Comparison of ENCODE assay signal across 18 mouse cellular contexts in the genomic region with DNA sequence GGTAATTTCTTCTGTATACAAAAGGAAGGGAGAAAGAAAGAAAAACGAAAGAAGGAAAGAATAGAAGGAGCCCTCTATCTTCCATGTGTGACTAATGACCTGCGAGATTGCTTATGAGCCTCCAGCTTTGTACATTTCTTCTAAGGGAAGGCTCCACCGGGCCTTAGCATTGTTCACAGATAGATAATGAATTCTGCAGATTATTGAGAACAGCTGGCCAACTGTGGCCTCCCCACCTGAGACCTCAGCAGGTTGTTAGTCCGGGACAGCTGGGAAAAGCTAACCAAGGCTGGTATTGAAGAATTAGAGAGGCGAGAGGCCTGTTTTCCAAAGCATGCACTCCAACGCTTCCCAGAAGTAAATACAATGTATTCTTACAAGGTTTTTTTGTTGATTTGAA.
A peak's percentile ranks its signal among the peaks of the same experiment; 100 is the strongest.
DNase-seq lines count a peak whose midpoint lies in the region; ATAC-seq lines count a peak whose summit lies in the region.
"Had no signal": no experiment of that assay in that cellular context is flagged by ENCODE, and none has a peak within 500 bp of the region (broad histone marks: within the 10 kb centered on the region; RNA-seq: fewer than 3 reads in every experiment).

No protein-coding gene starts in this region.

- no peaks in the 10 kb centered on the region for H3K4me1 ChIP-seq in hindbrain, embryonic 15.5 days (replicated peaks)
- 0 out of 2 replicates have a peak, but pooled peaks cover 3% of the 10 kb centered on the region for H3K4me1 ChIP-seq in midbrain, embryonic 14.5 days (ENCODE audit: control insufficient read depth, insufficient read depth, low read length)
- H3K4me1 ChIP-seq: heart, embryonic 13.5 days; limb, embryonic 12.5 days; liver, embryonic 13.5 days; lung, embryonic 15.5 days had no signal

- no peaks in the 10 kb centered on the region for H3K27me3 ChIP-seq in hindbrain, embryonic 15.5 days
- H3K27me3 ChIP-seq in midbrain, embryonic 14.5 days (ENCODE audit: control insufficient read depth, insufficient read depth, low read length): no peaks in the 10 kb centered on the region
- H3K27me3 ChIP-seq: heart, embryonic 13.5 days; limb, embryonic 12.5 days; liver, embryonic 13.5 days; lung, embryonic 15.5 days had no signal

- no peak overlapping the region for H3K4me3 ChIP-seq in hindbrain, embryonic 15.5 days
- H3K4me3 ChIP-seq in midbrain, embryonic 14.5 days (replicated peaks; ENCODE audit: low read depth, low read length): no peak overlapping the region
- H3K4me3 ChIP-seq: heart, embryonic 13.5 days; left cerebral cortex, adult 2 months; limb, embryonic 12.5 days; liver, embryonic 13.5 days; lung, embryonic 15.5 days had no signal

- H3K27ac ChIP-seq in hindbrain, embryonic 15.5 days (replicated peaks): peak overlapping the region; percentile 43; the same call in 1 of the 2 replicates
- H3K27ac ChIP-seq in midbrain, embryonic 14.5 days (replicated peaks; ENCODE audit: low read depth, low read length): peak overlapping the region; percentile 52; the same call in 1 of the 2 replicates
- H3K27ac ChIP-seq: heart, embryonic 13.5 days; kidney, postnatal 0 days; left cerebral cortex, adult 2 months; limb, embryonic 12.5 days; liver, embryonic 13.5 days; lung, embryonic 15.5 days had no signal

- no peaks in the 10 kb centered on the region for H3K36me3 ChIP-seq in hindbrain, embryonic 15.5 days
- no peaks in the 10 kb centered on the region for H3K36me3 ChIP-seq in midbrain, embryonic 14.5 days (ENCODE audit: control insufficient read depth, insufficient read depth, low read length)
- H3K36me3 ChIP-seq: heart, embryonic 13.5 days; limb, embryonic 12.5 days; liver, embryonic 13.5 days; lung, embryonic 15.5 days had no signal

- no peaks in the 10 kb centered on the region for H3K9me3 ChIP-seq in hindbrain, embryonic 15.5 days
- H3K9me3 ChIP-seq in midbrain, embryonic 14.5 days (ENCODE audit: control insufficient read depth, low read length): no peaks in the 10 kb centered on the region
- H3K9me3 ChIP-seq: heart, embryonic 13.5 days; limb, embryonic 12.5 days; liver, embryonic 13.5 days; lung, embryonic 15.5 days had no signal

- no peak for ATAC-seq in hindbrain, embryonic 15.5 days (ENCODE audit: low FRiP score, low read depth)
- ATAC-seq in midbrain, embryonic 14.5 days (ENCODE audit: low FRiP score, low TSS enrichment): peak; percentile 46; the same call in 1 of the 2 replicates
- ATAC-seq: intestine, postnatal 0 days had no signal

- no peak overlapping the region for H3K4me2 ChIP-seq in hindbrain, embryonic 15.5 days
- no peak overlapping the region for H3K4me2 ChIP-seq in midbrain, embryonic 14.5 days (ENCODE audit: low read length)
- H3K4me2 ChIP-seq: heart, embryonic 13.5 days; limb, embryonic 12.5 days; liver, embryonic 13.5 days; lung, embryonic 15.5 days had no signal

- H3K9ac ChIP-seq in hindbrain, embryonic 15.5 days: no peak overlapping the region
- H3K9ac ChIP-seq in midbrain, embryonic 14.5 days (replicated peaks; ENCODE audit: low read length): no peak overlapping the region
- H3K9ac ChIP-seq: heart, embryonic 13.5 days; limb, embryonic 12.5 days; liver, embryonic 13.5 days; lung, embryonic 15.5 days had no signal

- peak; percentile 7 for DNase-seq in retina, embryonic 14.5 days (ENCODE audit: low spot score)
- no peak for DNase-seq in retina, postnatal 1 day
- DNase-seq in midbrain, embryonic 14.5 days: peak; percentile 53
- no peak for DNase-seq in heart, postnatal 4 days
- no peak for DNase-seq in Muller cell, postnatal 12 days (ENCODE audit: inconsistent ontology term)
- no peak for DNase-seq in adrenal gland, postnatal 25 days
- DNase-seq: cerebellum, adult 9-11 months; heart, adult 11 months; heart, postnatal 36 days; liver, embryonic 13.5 days; thymus, postnatal 4 days had no signal

- 16% methylated on average over 6 of the region's 6 CpGs for WGBS in hindbrain, embryonic 15.5 days
- WGBS in midbrain, embryonic 14.5 days: 6% methylated on average over 6 of the region's 6 CpGs

Comparison
In these comparisons a context has a peak if more than half of its experiments do, and no peak if none do; other contexts are left out.
1. DNase-seq: peak in retina, embryonic 14.5 days (single experiment) and midbrain, embryonic 14.5 days (single experiment); none in retina, postnatal 1 day (single experiment), heart, postnatal 4 days (single experiment), Muller cell, postnatal 12 days (single experiment) and adrenal gland, postnatal 25 days (single experiment).